Mouse (Mus musculus) cortical plate, adult 2 months (tissue): Measurements from ENCODE around the gene Plekhh3. TPM values are rescaled to one million over a fixed set of nuclear protein-coding genes. Genes with fewer than 3 reads are reported as not detected.

ENCODE experiments used
- H3K27ac ChIP-seq: fragments of 200-500 bp; 2 replicates; pipeline ENCODE4 v1.5.1; 2012; ENCODE audit warnings: low read length, control low read depth, inconsistent platforms; ENCODE audit not compliant: insufficient read depth
- H3K4me1 ChIP-seq: fragments of 200-500 bp; 2 replicates; pipeline ENCODE4 v1.6.1; 2011; ENCODE audit warnings: low read length; ENCODE audit not compliant: control insufficient read depth, insufficient read depth
- H3K4me3 ChIP-seq: fragments of 200-500 bp; 2 replicates; pipeline ENCODE4 v1.5.1; 2011; ENCODE audit warnings: mild to moderate bottlenecking, low read length, control low read depth; ENCODE audit not compliant: insufficient read depth
- CTCF ChIP-seq: fragments of 200-500 bp; IDR thresholded peaks from 2 replicates; pipeline ENCODE4 v1.5.1; 2011; ENCODE audit warnings: mild to moderate bottlenecking, control low read depth, low read length; ENCODE audit not compliant: insufficient read depth; ENCODE audit errors: extremely low read depth
- POLR2A ChIP-seq: fragments of 200-500 bp; IDR thresholded peaks from 2 replicates; pipeline ENCODE4 v1.6.1; 2011; ENCODE audit warnings: mild to moderate bottlenecking, low read length, control low read depth; ENCODE audit not compliant: insufficient read depth; ENCODE audit errors: extremely low read depth
- polyA plus RNA-seq: library from polyadenylated mRNA; depleted of rRNA; stranded (reverse); fragments of >200 nt; gene quantifications from 2 replicates; pipeline ENCODE4 v1.2.3, GENCODE M21; 2012

Gene Plekhh3
- polyA plus RNA-seq, 1 experiment, result 15.8 TPM

- no peak for TF ChIP-seq POLR2A
- TF ChIP-seq CTCF, result no peak
- no peak overlapping the region for H3K27ac ChIP-seq
- H3K4me1 ChIP-seq, result no peaks in the 10 kb centered on the region
- H3K4me3 ChIP-seq, result no peak overlapping the region
These were observed 16.5 kb downstream of the Plekhh3 start for GRCm38 (mm10) chr11:101154648-101155047.

GRCm38 (mm10) chr11:101152825-101153224, 18.3 kb downstream of the Plekhh3 start:
- H3K4me1 ChIP-seq, result no peaks in the 10 kb centered on the region
- H3K4me3 ChIP-seq, result no peak overlapping the region
- TF ChIP-seq CTCF, result no peak
- TF ChIP-seq POLR2A, result no peak
- H3K27ac ChIP-seq, result no peak overlapping the region

- no peak overlapping the region for H3K27ac ChIP-seq
- H3K4me3 ChIP-seq, result no peak overlapping the region
- no peak for TF ChIP-seq CTCF
- TF ChIP-seq POLR2A, result no peak
- H3K4me1 ChIP-seq, result no peaks in the 10 kb centered on the region
These were observed 20.1 kb downstream of the Plekhh3 start for GRCm38 (mm10) chr11:101151063-101151462.

- Histone ChIP-seq H3K4me1 (no peaks in the 10 kb centered on the region), H3K27ac (0 out of 2 replicates have a peak overlapping the region, but pooled peaks have one; percentile 43), H3K4me3 (no peak overlapping the region)
- TF ChIP-seq CTCF, result no peak
- TF ChIP-seq POLR2A, result no peak
These were observed 21.7 kb downstream of the Plekhh3 start for GRCm38 (mm10) chr11:101149178-101150105.

- Histone ChIP-seq H3K27ac (0 out of 2 replicates have a peak overlapping the region, but pooled peaks have one; percentile 43), H3K4me1 (no peaks in the 10 kb centered on the region), H3K4me3 (no peak overlapping the region)
- TF ChIP-seq CTCF (no peak), POLR2A (no peak)
These were observed 22.4 kb downstream of the Plekhh3 start for GRCm38 (mm10) chr11:101148751-101149150.

- H3K27ac ChIP-seq, result no peak overlapping the region
These were observed 24.8 kb downstream of the Plekhh3 start for GRCm38 (mm10) chr11:101146377-101146776.

GRCm38 (mm10) chr11:101143338-101144225, 27.6 kb downstream of the Plekhh3 start:
- no peak overlapping the region for H3K27ac ChIP-seq
- TF ChIP-seq CTCF, result no peak
- TF ChIP-seq POLR2A, result no peak
- H3K4me1 ChIP-seq, result no peaks in the 10 kb centered on the region
- 0 out of 2 replicates have a peak overlapping the region, but pooled peaks have one; percentile 1 for H3K4me3 ChIP-seq

More at GRCm38 (mm10) chr11:101146377-101146776, 24.8 kb downstream of the Plekhh3 start:
- Histone ChIP-seq H3K4me3 (no peak overlapping the region), H3K4me1 (no peaks in the 10 kb centered on the region)
- TF ChIP-seq CTCF (no peak), POLR2A (no peak)

GRCm38 (mm10) chr11:101142215-101142967, 28.8 kb downstream of the Plekhh3 start:
- TF ChIP-seq POLR2A (no peak), CTCF (no peak)
- Histone ChIP-seq H3K27ac (no peak overlapping the region), H3K4me3 (no peak overlapping the region), H3K4me1 (no peaks in the 10 kb centered on the region)

- Histone ChIP-seq H3K4me3 (no peak overlapping the region), H3K27ac (no peak overlapping the region), H3K4me1 (no peaks in the 10 kb centered on the region)
- TF ChIP-seq POLR2A (no peak), CTCF (no peak)
These were observed 30.1 kb downstream of the Plekhh3 start for GRCm38 (mm10) chr11:101141088-101141487.
